Mouse (Mus musculus) T-cell, adult 2 months (primary cell): ENCODE data around the gene Rab31.

Source experiments
- DNase-seq: peaks from one replicate; pipeline ENCODE4 v3.0.0; 2022; ENCODE audit warnings: low spot score

The Rab31 gene

GRCm38 (mm10) chr17:65771951-65772934, at the start of gene Rab31:
TSS of gene Rab31 (minus strand) at chr17:65772752.
- DNase-seq, result peak; percentile 10

GRCm38 (mm10) chr17:65820197-65820596, 47.6 kb upstream of the Rab31 start:
- no peak for DNase-seq

- no peak for DNase-seq
Observed at GRCm38 (mm10) chr17:65813763-65814162, 41.2 kb upstream of the Rab31 start.

GRCm38 (mm10) chr17:65811032-65811431, 38.5 kb upstream of the Rab31 start:
- DNase-seq, result no peak

GRCm38 (mm10) chr17:65806416-65806815, 33.9 kb upstream of the Rab31 start:
- DNase-seq, result no peak

- no peak for DNase-seq
Observed at GRCm38 (mm10) chr17:65805966-65806365, 33.4 kb upstream of the Rab31 start.

GRCm38 (mm10) chr17:65802026-65802425, 29.5 kb upstream of the Rab31 start:
- no peak for DNase-seq

GRCm38 (mm10) chr17:65800451-65800850, 27.9 kb upstream of the Rab31 start:
- DNase-seq, result no peak

- no peak for DNase-seq
Observed at GRCm38 (mm10) chr17:65799353-65799752, 26.8 kb upstream of the Rab31 start.

GRCm38 (mm10) chr17:65798446-65798845, 25.9 kb upstream of the Rab31 start:
- DNase-seq, result peak; percentile 28

- DNase-seq, result no peak
Observed at GRCm38 (mm10) chr17:65796056-65796455, 23.5 kb upstream of the Rab31 start.

GRCm38 (mm10) chr17:65794096-65794850, 21.7 kb upstream of the Rab31 start:
- DNase-seq, result no peak

- no peak for DNase-seq
Observed at GRCm38 (mm10) chr17:65793307-65793930, 20.9 kb upstream of the Rab31 start.

- DNase-seq, result no peak
Observed at GRCm38 (mm10) chr17:65791161-65791560, 18.6 kb upstream of the Rab31 start.

GRCm38 (mm10) chr17:65789576-65789975, 17.0 kb upstream of the Rab31 start:
- no peak for DNase-seq

GRCm38 (mm10) chr17:65788542-65789291, 16.2 kb upstream of the Rab31 start:
- DNase-seq, result no peak

- no peak for DNase-seq
Observed at GRCm38 (mm10) chr17:65787261-65787660, 14.7 kb upstream of the Rab31 start.

- DNase-seq, result no peak
Observed at GRCm38 (mm10) chr17:65786225-65786624, 13.7 kb upstream of the Rab31 start.

- no peak for DNase-seq
Observed at GRCm38 (mm10) chr17:65785707-65786106, 13.2 kb upstream of the Rab31 start.

- no peak for DNase-seq
Observed at GRCm38 (mm10) chr17:65784610-65785140, 12.1 kb upstream of the Rab31 start.
